Mouse (Mus musculus): ENCODE data around the gene Nxpe3. TPM values are rescaled to one million over a fixed set of nuclear protein-coding genes. Genes with fewer than 3 reads are reported as not detected.

Gene Nxpe3
- polyA plus RNA-seq, 1 experiment from 2014 or later, result 0.72 TPM

- Histone ChIP-seq H3K4me2 (replicated peaks; ENCODE audit: low read depth) (peak overlapping the region; percentile 71), H3K27me3 (replicated peaks; ENCODE audit: control insufficient read depth, insufficient read depth, low read length) (no peaks in the 10 kb centered on the region), H3K9me3 (ENCODE audit: control insufficient read depth) (no peaks in the 10 kb centered on the region), H3K27ac (ENCODE audit: low read depth, low read length) (0 out of 2 replicates have a peak overlapping the region, but pooled peaks have one; percentile 23), H3K4me3 (ENCODE audit: low read depth, low read length) (no peak overlapping the region; the same call in 1 of the 2 replicates), H3K36me3 (ENCODE audit: control insufficient read depth, insufficient read depth) (peaks cover 41% of the 10 kb centered on the region), H3K9ac (ENCODE audit: low read depth, low read length) (no peak overlapping the region), H3K4me1 (replicated peaks; ENCODE audit: control insufficient read depth, insufficient read depth, low read length) (no peaks in the 10 kb centered on the region)
- 77% methylated on average over 28 of the region's 28 CpGs for WGBS
- TF ChIP-seq CTCF (IDR thresholded peaks at IDR 0.05; ENCODE audit: low read depth), result no peak
- ATAC-seq, result no peak
Observed at GRCm38 (mm10) chr16:55817717-55818515, 77.2 kb downstream of the Nxpe3 start.

DNA sequence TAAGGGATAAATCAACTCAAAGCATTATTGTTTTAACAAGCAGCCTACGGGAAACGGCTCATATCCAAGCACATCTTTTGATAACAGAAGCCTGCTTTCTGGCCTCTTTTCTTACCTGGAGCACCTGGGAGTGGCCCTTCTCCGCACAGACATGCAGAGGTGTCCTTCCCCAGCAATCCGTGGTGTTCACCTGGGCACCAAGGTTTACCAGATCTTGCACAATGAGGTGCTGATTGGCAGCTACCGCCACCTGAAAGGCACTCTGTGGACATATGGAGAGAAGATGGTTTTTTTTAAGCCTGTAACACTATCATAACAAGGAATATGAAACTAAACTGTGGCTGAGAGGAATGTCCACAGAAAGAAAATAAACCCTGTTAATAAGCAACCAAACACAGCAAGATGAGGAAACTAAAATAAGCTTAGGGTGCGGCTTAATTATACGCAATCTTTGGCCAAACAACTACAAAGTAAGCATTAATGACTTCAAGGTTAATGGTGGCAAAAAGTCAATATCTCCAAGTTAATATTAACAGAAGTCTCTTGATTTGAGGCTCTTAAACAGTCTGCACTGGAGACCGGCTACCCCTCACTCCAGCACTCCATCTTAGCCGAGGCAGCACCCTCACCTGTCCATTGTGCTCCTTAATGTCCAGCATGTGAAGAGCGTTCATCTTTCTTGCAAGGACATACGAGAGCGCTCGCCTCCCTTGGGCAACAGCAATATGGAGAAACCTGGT is 78.7 kb downstream of the Nxpe3 start:
- H3K4me3 ChIP-seq (ENCODE audit: low read depth, low read length), result no peak overlapping the region
- 48% methylated on average over 13 of the region's 13 CpGs for WGBS
- peak; percentile 89 for ATAC-seq
- no peaks in the 10 kb centered on the region for H3K27me3 ChIP-seq (replicated peaks; ENCODE audit: control insufficient read depth, insufficient read depth, low read length)
- no peak for TF ChIP-seq CTCF (IDR thresholded peaks at IDR 0.05; ENCODE audit: low read depth)
- H3K27ac ChIP-seq (ENCODE audit: low read depth, low read length), result peak overlapping the region; percentile 60
- H3K9ac ChIP-seq (ENCODE audit: low read depth, low read length), result no peak overlapping the region
- peak overlapping the region; percentile 71 for H3K4me2 ChIP-seq (replicated peaks; ENCODE audit: low read depth)
- H3K9me3 ChIP-seq (ENCODE audit: control insufficient read depth), result no peaks in the 10 kb centered on the region
- H3K4me1 ChIP-seq (replicated peaks; ENCODE audit: control insufficient read depth, insufficient read depth, low read length), result no peaks in the 10 kb centered on the region
- H3K36me3 ChIP-seq (ENCODE audit: control insufficient read depth, insufficient read depth), result peaks cover 53% of the 10 kb centered on the region

DNA sequence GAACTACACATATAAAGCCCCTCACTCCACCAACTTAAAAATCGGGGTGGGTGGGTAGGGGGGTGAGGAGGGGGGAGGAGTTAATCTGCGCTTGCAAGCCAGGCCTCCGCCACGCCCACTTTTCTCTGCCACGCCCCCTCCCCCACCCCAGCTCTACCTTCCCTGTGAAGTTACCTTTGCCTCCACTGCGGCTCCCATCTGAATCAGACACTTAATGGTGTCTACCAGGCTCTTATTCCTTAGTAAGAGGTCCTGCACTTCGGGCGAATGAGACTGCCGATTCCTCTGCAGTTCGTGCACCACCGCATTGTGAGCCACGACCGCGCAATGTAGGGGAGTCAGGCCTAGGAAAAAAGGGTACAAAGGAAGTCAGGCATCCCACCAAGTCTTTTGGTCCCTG is 79.6 kb downstream of the Nxpe3 start:
- Histone ChIP-seq H3K4me1 (replicated peaks; ENCODE audit: control insufficient read depth, insufficient read depth, low read length) (no peaks in the 10 kb centered on the region), H3K27me3 (replicated peaks; ENCODE audit: control insufficient read depth, insufficient read depth, low read length) (no peaks in the 10 kb centered on the region), H3K9ac (ENCODE audit: low read depth, low read length) (no peak overlapping the region), H3K27ac (ENCODE audit: low read depth, low read length) (peak overlapping the region; percentile 55), H3K4me2 (replicated peaks; ENCODE audit: low read depth) (peak overlapping the region; percentile 21; the same call in 1 of the 2 replicates), H3K4me3 (ENCODE audit: low read depth, low read length) (no peak overlapping the region), H3K9me3 (ENCODE audit: control insufficient read depth) (no peaks in the 10 kb centered on the region), H3K36me3 (ENCODE audit: control insufficient read depth, insufficient read depth) (peaks cover 60% of the 10 kb centered on the region)
- WGBS, result 68% methylated on average over 14 of the region's 14 CpGs
- no peak for ATAC-seq
- TF ChIP-seq CTCF (IDR thresholded peaks at IDR 0.05; ENCODE audit: low read depth), result no peak

DNA sequence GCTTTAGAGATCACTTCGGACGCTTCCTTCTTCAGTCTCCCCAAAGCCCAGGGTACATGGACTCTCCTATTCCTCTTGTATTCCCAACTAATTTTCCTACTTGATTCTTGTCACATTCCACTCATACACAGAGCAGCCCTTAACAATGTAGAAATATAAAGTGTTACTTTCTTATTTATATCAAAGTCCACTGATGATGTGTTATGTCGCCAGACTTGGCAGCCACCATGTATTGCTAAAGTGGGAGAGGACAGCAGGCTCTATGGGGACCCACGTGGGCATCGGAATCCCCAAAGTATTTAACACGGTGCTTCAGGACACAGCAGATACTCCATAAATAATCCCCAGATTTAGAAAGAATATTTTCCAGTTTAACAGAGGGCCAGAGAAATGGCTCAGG is 80.4 kb downstream of the Nxpe3 start:
- WGBS, result 94% methylated on average over 6 of the region's 6 CpGs
- ATAC-seq, result no peak
- Histone ChIP-seq H3K27me3 (replicated peaks; ENCODE audit: control insufficient read depth, insufficient read depth, low read length) (no peaks in the 10 kb centered on the region), H3K36me3 (ENCODE audit: control insufficient read depth, insufficient read depth) (peaks cover 67% of the 10 kb centered on the region), H3K9me3 (ENCODE audit: control insufficient read depth) (no peaks in the 10 kb centered on the region), H3K27ac (ENCODE audit: low read depth, low read length) (no peak overlapping the region), H3K4me1 (replicated peaks; ENCODE audit: control insufficient read depth, insufficient read depth, low read length) (no peaks in the 10 kb centered on the region), H3K4me3 (ENCODE audit: low read depth, low read length) (no peak overlapping the region), H3K9ac (ENCODE audit: low read depth, low read length) (no peak overlapping the region), H3K4me2 (replicated peaks; ENCODE audit: low read depth) (no peak overlapping the region)
- no peak for TF ChIP-seq CTCF (IDR thresholded peaks at IDR 0.05; ENCODE audit: low read depth)

GRCm38 (mm10) chr16:55813916-55814315 is 81.2 kb downstream of the Nxpe3 start:
- Histone ChIP-seq H3K9me3 (ENCODE audit: control insufficient read depth) (no peaks in the 10 kb centered on the region), H3K27ac (ENCODE audit: low read depth, low read length) (no peak overlapping the region), H3K4me3 (ENCODE audit: low read depth, low read length) (no peak overlapping the region), H3K4me2 (replicated peaks; ENCODE audit: low read depth) (no peak overlapping the region), H3K9ac (ENCODE audit: low read depth, low read length) (no peak overlapping the region), H3K36me3 (ENCODE audit: control insufficient read depth, insufficient read depth) (peaks cover 70% of the 10 kb centered on the region), H3K4me1 (replicated peaks; ENCODE audit: control insufficient read depth, insufficient read depth, low read length) (no peaks in the 10 kb centered on the region), H3K27me3 (replicated peaks; ENCODE audit: control insufficient read depth, insufficient read depth, low read length) (no peaks in the 10 kb centered on the region)
- TF ChIP-seq CTCF (IDR thresholded peaks at IDR 0.05; ENCODE audit: low read depth), result no peak
- WGBS, result 87% methylated on average over 15 of the region's 15 CpGs
- ATAC-seq, result no peak

GRCm38 (mm10) chr16:55811792-55812191 is 83.3 kb downstream of the Nxpe3 start:
- Histone ChIP-seq H3K4me1 (replicated peaks; ENCODE audit: control insufficient read depth, insufficient read depth, low read length) (no peaks in the 10 kb centered on the region), H3K4me2 (replicated peaks; ENCODE audit: low read depth) (no peak overlapping the region), H3K36me3 (ENCODE audit: control insufficient read depth, insufficient read depth) (peaks cover 60% of the 10 kb centered on the region), H3K4me3 (ENCODE audit: low read depth, low read length) (no peak overlapping the region), H3K27me3 (replicated peaks; ENCODE audit: control insufficient read depth, insufficient read depth, low read length) (no peaks in the 10 kb centered on the region), H3K27ac (ENCODE audit: low read depth, low read length) (no peak overlapping the region), H3K9me3 (ENCODE audit: control insufficient read depth) (no peaks in the 10 kb centered on the region), H3K9ac (ENCODE audit: low read depth, low read length) (no peak overlapping the region)
- WGBS, result 79% methylated on average over 6 of the region's 6 CpGs
- no peak for ATAC-seq
- no peak for TF ChIP-seq CTCF (IDR thresholded peaks at IDR 0.05; ENCODE audit: low read depth)
